Comparison of ENCODE assay signal across 8 mouse cellular contexts in the genomic region with DNA sequence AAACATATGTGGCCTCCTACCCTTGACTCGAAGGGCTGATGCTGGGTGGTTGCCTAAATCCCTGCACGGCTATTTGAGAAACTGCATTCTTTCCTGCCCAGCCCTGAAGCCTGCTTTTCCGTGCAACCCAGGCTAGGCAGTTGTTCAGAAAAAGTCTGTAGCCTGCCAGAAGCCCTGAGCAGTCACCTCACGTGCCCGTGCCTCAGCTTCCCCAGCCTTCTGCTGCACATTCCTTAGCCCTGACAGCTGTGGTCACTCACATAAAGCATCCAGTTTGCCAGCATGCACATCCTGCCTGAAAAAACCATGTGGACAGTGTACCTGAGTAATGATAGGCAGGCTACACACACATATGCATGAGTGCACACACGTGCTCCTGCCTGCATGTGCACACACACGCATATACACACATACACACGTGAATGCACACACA.
DNase-seq lines count a peak whose midpoint lies in the region; ATAC-seq lines count a peak whose summit lies in the region.

No protein-coding gene starts in this region.

- H3K4me2 ChIP-seq in midbrain, embryonic 16.5 days (ENCODE audit: low read length): no peak overlapping the region
- H3K4me2 ChIP-seq in stomach, embryonic 14.5 days (replicated peaks; ENCODE audit: low read depth, low read length): no peak overlapping the region

- no peak overlapping the region for H3K4me3 ChIP-seq in midbrain, embryonic 10.5 days
- no peak overlapping the region for H3K4me3 ChIP-seq in midbrain, embryonic 16.5 days (ENCODE audit: low read depth, low read length)
- no peak overlapping the region for H3K4me3 ChIP-seq in stomach, embryonic 14.5 days (ENCODE audit: low read depth, low read length)

- 62% methylated on average over 8 of the region's 8 CpGs for WGBS in midbrain, embryonic 10.5 days
- WGBS in midbrain, embryonic 16.5 days: 60% methylated on average over 8 of the region's 8 CpGs
- 37% methylated on average over 8 of the region's 8 CpGs for WGBS in stomach, embryonic 14.5 days

- H3K9ac ChIP-seq in midbrain, embryonic 16.5 days (ENCODE audit: low read depth, low read length): no peak overlapping the region
- H3K9ac ChIP-seq in stomach, embryonic 14.5 days (replicated peaks; ENCODE audit: low read depth, low read length): no peak overlapping the region

- peak overlapping the region; percentile 46 for H3K27ac ChIP-seq in midbrain, embryonic 10.5 days (replicated peaks)
- H3K27ac ChIP-seq in midbrain, embryonic 16.5 days (ENCODE audit: low read length): no peak overlapping the region
- peak overlapping the region; percentile 92 for H3K27ac ChIP-seq in stomach, embryonic 14.5 days (ENCODE audit: low read length)

- peaks cover 33% of the 10 kb centered on the region for H3K27me3 ChIP-seq in midbrain, embryonic 10.5 days (ENCODE audit: low read depth, poor library complexity, severe bottlenecking)
- no peaks in the 10 kb centered on the region for H3K27me3 ChIP-seq in midbrain, embryonic 16.5 days (ENCODE audit: control insufficient read depth, insufficient read depth, low read depth, low read length)
- H3K27me3 ChIP-seq in stomach, embryonic 14.5 days (ENCODE audit: control insufficient read depth, insufficient read depth, low read length): no peaks in the 10 kb centered on the region

- peaks cover 60% of the 10 kb centered on the region for H3K4me1 ChIP-seq in midbrain, embryonic 10.5 days
- peaks cover 18% of the 10 kb centered on the region for H3K4me1 ChIP-seq in midbrain, embryonic 16.5 days (ENCODE audit: control insufficient read depth, insufficient read depth, low read length)
- peaks cover 34% of the 10 kb centered on the region for H3K4me1 ChIP-seq in stomach, embryonic 14.5 days (ENCODE audit: control insufficient read depth, insufficient read depth, low read length)

- DNase-seq in midbrain, embryonic 10.5 days (ENCODE audit: low spot score): no peak
- peak; percentile 48 for DNase-seq in gastrocnemius, postnatal 10 days
- DNase-seq in kidney, postnatal 14 days: peak; percentile 24
- no peak for DNase-seq in retina, postnatal 1 day
- DNase-seq in ovary, postnatal 14 days (ENCODE audit: low spot score): no peak
- DNase-seq in layer of hippocampus, postnatal 36 days: no peak

- ATAC-seq in midbrain, embryonic 16.5 days: no peak
- ATAC-seq in stomach, embryonic 14.5 days (ENCODE audit: insufficient number of reproducible peaks, insufficient read depth, low FRiP score, low read depth): peak; percentile 10; the same call in 1 of the 2 replicates

- no peaks in the 10 kb centered on the region for H3K36me3 ChIP-seq in midbrain, embryonic 10.5 days
- H3K36me3 ChIP-seq in midbrain, embryonic 16.5 days (ENCODE audit: control insufficient read depth, insufficient read depth, low read length): no peaks in the 10 kb centered on the region
- no peaks in the 10 kb centered on the region for H3K36me3 ChIP-seq in stomach, embryonic 14.5 days (ENCODE audit: control insufficient read depth, insufficient read depth, low read length)

- H3K9me3 ChIP-seq in midbrain, embryonic 10.5 days (replicated peaks): no peaks in the 10 kb centered on the region
- no peaks in the 10 kb centered on the region for H3K9me3 ChIP-seq in midbrain, embryonic 16.5 days (replicated peaks; ENCODE audit: control insufficient read depth, low read length, poor library complexity, severe bottlenecking)
- no peaks in the 10 kb centered on the region for H3K9me3 ChIP-seq in stomach, embryonic 14.5 days (ENCODE audit: control insufficient read depth, low read depth, low read length)

Comparison
In these comparisons a context has a peak if more than half of its experiments do, and no peak if none do; other contexts are left out.
1. DNase-seq: peak in gastrocnemius, postnatal 10 days (single experiment) and kidney, postnatal 14 days (single experiment); none in midbrain, embryonic 10.5 days (single experiment), retina, postnatal 1 day (single experiment), ovary, postnatal 14 days (single experiment) and layer of hippocampus, postnatal 36 days (0 of 2).